Comparison of ENCODE assay signal across 12 mouse cellular contexts in the genomic region with DNA sequence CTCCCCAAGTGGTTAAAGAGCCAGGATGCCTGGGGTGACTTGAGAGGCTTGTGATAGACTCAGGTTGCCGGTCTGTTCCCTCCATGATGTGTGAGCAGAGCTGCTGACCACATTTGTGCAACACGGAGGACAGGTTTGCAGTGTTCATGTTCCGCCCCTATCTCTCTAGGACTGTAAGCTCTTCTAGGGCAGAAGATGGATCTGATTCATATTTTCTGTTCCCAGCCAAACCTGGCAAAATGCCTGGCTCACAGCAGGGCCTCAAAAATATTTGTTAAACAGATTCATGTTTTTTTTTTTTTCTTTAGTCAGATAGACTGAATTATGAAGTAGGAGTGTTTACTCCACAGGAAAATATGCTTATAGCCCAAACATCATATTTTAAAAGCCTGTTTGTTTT. TPM values are rescaled to one million over a fixed set of nuclear protein-coding genes. Genes with fewer than 3 reads are reported as not detected.
DNase-seq lines count a peak whose midpoint lies in the region; ATAC-seq lines count a peak whose summit lies in the region.
"Had no signal": no experiment of that assay in that cellular context is flagged by ENCODE, and none has a peak within 500 bp of the region (broad histone marks: within the 10 kb centered on the region; RNA-seq: fewer than 3 reads in every experiment).

No protein-coding gene starts in this region.

- H3K36me3 ChIP-seq in embryonic facial prominence, embryonic 14.5 days (ENCODE audit: control insufficient read depth, insufficient read depth, low read length) = no peaks in the 10 kb centered on the region
- no peaks in the 10 kb centered on the region for H3K36me3 ChIP-seq in embryonic facial prominence, embryonic 10.5 days (replicated peaks)
- no peaks in the 10 kb centered on the region for H3K36me3 ChIP-seq in lung, embryonic 16.5 days (ENCODE audit: control insufficient read depth, insufficient read depth, low read length)
- no peaks in the 10 kb centered on the region for H3K36me3 ChIP-seq in neural tube, embryonic 15.5 days
- H3K36me3 ChIP-seq: embryonic facial prominence, embryonic 15.5 days; heart, embryonic 12.5 days had no signal

- H3K9ac ChIP-seq in embryonic facial prominence, embryonic 14.5 days (ENCODE audit: low read depth, low read length) = no peak overlapping the region
- no peak overlapping the region for H3K9ac ChIP-seq in lung, embryonic 16.5 days (ENCODE audit: low read length)
- H3K9ac ChIP-seq in neural tube, embryonic 15.5 days (replicated peaks) = no peak overlapping the region
- H3K9ac ChIP-seq: embryonic facial prominence, embryonic 15.5 days; heart, embryonic 12.5 days had no signal

- no peaks in the 10 kb centered on the region for H3K27me3 ChIP-seq in embryonic facial prominence, embryonic 14.5 days (replicated peaks; ENCODE audit: control insufficient read depth, insufficient read depth, low read length)
- H3K27me3 ChIP-seq in embryonic facial prominence, embryonic 10.5 days (replicated peaks; ENCODE audit: low read depth, poor library complexity, severe bottlenecking) = no peaks in the 10 kb centered on the region
- no peaks in the 10 kb centered on the region for H3K27me3 ChIP-seq in lung, embryonic 16.5 days (ENCODE audit: control insufficient read depth, insufficient read depth, low read depth, low read length)
- H3K27me3 ChIP-seq in neural tube, embryonic 15.5 days (replicated peaks) = no peaks in the 10 kb centered on the region
- H3K27me3 ChIP-seq: heart, embryonic 12.5 days had no signal

- peaks cover 7% of the 10 kb centered on the region for H3K4me1 ChIP-seq in embryonic facial prominence, embryonic 14.5 days (ENCODE audit: control insufficient read depth, insufficient read depth, low read length)
- peaks cover 11% of the 10 kb centered on the region for H3K4me1 ChIP-seq in embryonic facial prominence, embryonic 10.5 days
- H3K4me1 ChIP-seq in lung, embryonic 16.5 days (replicated peaks; ENCODE audit: control insufficient read depth, insufficient read depth, low read length) = peaks cover 8% of the 10 kb centered on the region
- H3K4me1 ChIP-seq in neural tube, embryonic 15.5 days = 0 out of 2 replicates have a peak, but pooled peaks cover 5% of the 10 kb centered on the region
- H3K4me1 ChIP-seq: embryonic facial prominence, embryonic 15.5 days had no signal

- 49% methylated on average over 3 of the region's 3 CpGs for WGBS in embryonic facial prominence, embryonic 14.5 days
- 88% methylated on average over 3 of the region's 3 CpGs for WGBS in embryonic facial prominence, embryonic 10.5 days
- WGBS in lung, embryonic 16.5 days = 49% methylated on average over 3 of the region's 3 CpGs
- 66% methylated on average over 3 of the region's 3 CpGs for WGBS in neural tube, embryonic 15.5 days

- intact Hi-C loops in left cerebral cortex, postnatal 25 days (cut with DNase I) = loop anchor here (10.0 kb wide), 1 partner anchor 688 kb away; no protein-coding TSS in a partner anchor
- intact Hi-C loops in left cerebral cortex, postnatal 36 days (cut with DNase I) = no loop called here

- peak; percentile 53 for DNase-seq in embryonic facial prominence, embryonic 14.5 days (ENCODE audit: low spot score)
- DNase-seq in embryonic facial prominence, embryonic 10.5 days (ENCODE audit: low spot score) = no peak
- DNase-seq in left cerebral cortex, postnatal 25 days (ENCODE audit: low spot score in 2 of 2) = peak; percentile 39 to 45
- no peak for DNase-seq in left cerebral cortex, postnatal 36 days (ENCODE audit: low spot score in 2 of 2)
- DNase-seq in adrenal gland, postnatal 36 days = peak; percentile 44 to 72
- no peak for DNase-seq in thymus, postnatal 25 days
- DNase-seq: thymus, postnatal 14 days had no signal

- no peaks in the 10 kb centered on the region for H3K9me3 ChIP-seq in embryonic facial prominence, embryonic 14.5 days (ENCODE audit: control insufficient read depth, low read length)
- no peaks in the 10 kb centered on the region for H3K9me3 ChIP-seq in embryonic facial prominence, embryonic 10.5 days
- H3K9me3 ChIP-seq in lung, embryonic 16.5 days (ENCODE audit: control insufficient read depth, low read length) = no peaks in the 10 kb centered on the region
- no peaks in the 10 kb centered on the region for H3K9me3 ChIP-seq in neural tube, embryonic 15.5 days (replicated peaks)
- H3K9me3 ChIP-seq: embryonic facial prominence, embryonic 15.5 days; heart, embryonic 12.5 days had no signal

- ATAC-seq in embryonic facial prominence, embryonic 14.5 days (ENCODE audit: low read depth) = no peak
- ATAC-seq in lung, embryonic 16.5 days (ENCODE audit: low read depth) = peak; percentile 62; the same call in 1 of the 2 replicates
- no peak for ATAC-seq in neural tube, embryonic 15.5 days (ENCODE audit: low FRiP score)
- ATAC-seq: intestine, postnatal 0 days had no signal

- H3K4me3 ChIP-seq in embryonic facial prominence, embryonic 14.5 days (ENCODE audit: low read depth, low read length) = no peak overlapping the region
- no peak overlapping the region for H3K4me3 ChIP-seq in embryonic facial prominence, embryonic 10.5 days
- no peak overlapping the region for H3K4me3 ChIP-seq in lung, embryonic 16.5 days (ENCODE audit: low read length)
- H3K4me3 ChIP-seq in neural tube, embryonic 15.5 days (replicated peaks) = no peak overlapping the region
- H3K4me3 ChIP-seq: embryonic facial prominence, embryonic 15.5 days; heart, embryonic 12.5 days had no signal

- no peak overlapping the region for H3K4me2 ChIP-seq in embryonic facial prominence, embryonic 14.5 days (ENCODE audit: low read depth, low read length)
- no peak overlapping the region for H3K4me2 ChIP-seq in lung, embryonic 16.5 days (ENCODE audit: low read depth, low read length)
- no peak overlapping the region for H3K4me2 ChIP-seq in neural tube, embryonic 15.5 days
- H3K4me2 ChIP-seq: embryonic facial prominence, embryonic 15.5 days; heart, embryonic 12.5 days had no signal

- no peak overlapping the region for H3K27ac ChIP-seq in embryonic facial prominence, embryonic 14.5 days (replicated peaks; ENCODE audit: low read depth, low read length)
- no peak overlapping the region for H3K27ac ChIP-seq in embryonic facial prominence, embryonic 10.5 days (replicated peaks)
- H3K27ac ChIP-seq in lung, embryonic 16.5 days (ENCODE audit: low read length) = peak overlapping the region; percentile 31; the same call in 1 of the 2 replicates
- H3K27ac ChIP-seq in neural tube, embryonic 15.5 days (replicated peaks) = no peak overlapping the region
- H3K27ac ChIP-seq: embryonic facial prominence, embryonic 15.5 days had no signal

RNA-seq across cellular contexts. Expression of gene Bmper, which starts 20.0 kb away (rescaled TPM):
- 23.1 and 26.0 TPM in 2 replicates for polyA plus RNA-seq in embryonic facial prominence, embryonic 14.5 days (2014; fragmentation: Nextera tagmentation; extraction: Ambion mirVana)
- polyA plus RNA-seq in embryonic facial prominence, embryonic 10.5 days (2016; fragmentation: Nextera tagmentation; extraction: Ambion mirVana) = 2.6 and 4.5 TPM in 2 replicates
- 1 to 10 TPM; 7.3 to 9.8 TPM for total RNA-seq in left cerebral cortex, postnatal 25 days (2021)
- 1 to 10 TPM; 6.4 to 9.8 TPM for total RNA-seq in left cerebral cortex, postnatal 36 days (2021)
- total RNA-seq in adrenal gland, postnatal 36 days (2021) = 1 to 10 TPM; 2.2 to 2.7 TPM
- polyA plus RNA-seq in lung, embryonic 16.5 days (2015; fragmentation: Nextera tagmentation; extraction: Ambion mirVana) = 30.6 and 31.9 TPM in 2 replicates
- 10.7 and 12.3 TPM in 2 replicates for polyA plus RNA-seq in neural tube, embryonic 15.5 days (2015; fragmentation: Nextera tagmentation; extraction: Ambion mirVana)

Comparison
In these comparisons a context has a peak if more than half of its experiments do, and no peak if none do; other contexts are left out.
1. DNase-seq: peak in embryonic facial prominence, embryonic 14.5 days (single experiment), left cerebral cortex, postnatal 25 days (2 of 2) and adrenal gland, postnatal 36 days (2 of 2); none in embryonic facial prominence, embryonic 10.5 days (single experiment), left cerebral cortex, postnatal 36 days (0 of 2) and thymus, postnatal 25 days (single experiment).